In genomic region chr9:95323622-95324021, GRCm38 (mm10) we compare ENCODE assay signal across 20 mouse cellular contexts.
DNase-seq lines count a peak whose midpoint lies in the region; ATAC-seq lines count a peak whose summit lies in the region.
"Had no signal": no experiment of that assay in that cellular context is flagged by ENCODE, and none has a peak within 500 bp of the region (broad histone marks: within the 10 kb centered on the region; RNA-seq: fewer than 3 reads in every experiment).

No protein-coding gene starts in this region.

- peak; percentile 16 for DNase-seq in limb, embryonic 11.5 days (ENCODE audit: low spot score)
- no peak for DNase-seq in limb, embryonic 10.5 days (ENCODE audit: low spot score)
- peak; percentile 23 for DNase-seq in embryo, embryonic 9.5 days (ENCODE audit: extremely low spot score)
- DNase-seq in midbrain, embryonic 14.5 days = peak; percentile 55
- no peak for DNase-seq in testis, postnatal 10 days (ENCODE audit: low spot score)
- DNase-seq in lung, postnatal 4 days = no peak
- DNase-seq: cerebellum, adult 9-10 months; heart, postnatal 14 days; kidney, adult 11 months; liver, embryonic 13.5 days; lung, embryonic 14.5 days; thymus, postnatal 25 days had no signal

- H3K27me3 ChIP-seq in limb, embryonic 11.5 days (ENCODE audit: control insufficient read depth, insufficient read depth, low read length) = no peaks in the 10 kb centered on the region
- H3K27me3 ChIP-seq in limb, embryonic 10.5 days (ENCODE audit: low read depth, poor library complexity, severe bottlenecking) = no peaks in the 10 kb centered on the region
- no peaks in the 10 kb centered on the region for H3K27me3 ChIP-seq in forebrain, embryonic 13.5 days
- H3K27me3 ChIP-seq in midbrain, embryonic 14.5 days (ENCODE audit: control insufficient read depth, insufficient read depth, low read length) = no peaks in the 10 kb centered on the region
- H3K27me3 ChIP-seq: CH12.LX; heart, embryonic 12.5 days; hindbrain, embryonic 15.5 days; limb, embryonic 12.5 days; liver, embryonic 13.5 days had no signal

- no peak for ATAC-seq in limb, embryonic 11.5 days (ENCODE audit: insufficient number of reproducible peaks, low FRiP score, low TSS enrichment, low read depth)
- peak; percentile 54; the same call in 1 of the 2 replicates for ATAC-seq in forebrain, embryonic 13.5 days
- peak; percentile 62; the same call in 1 of the 2 replicates for ATAC-seq in midbrain, embryonic 14.5 days (ENCODE audit: low FRiP score, low TSS enrichment)
- no peak for ATAC-seq in megakaryocyte progenitor cell, adult 5-6 weeks (replicated peaks; ENCODE audit: poor library complexity)

- H3K9ac ChIP-seq in limb, embryonic 11.5 days (ENCODE audit: low read length) = no peak overlapping the region
- no peak overlapping the region for H3K9ac ChIP-seq in forebrain, embryonic 13.5 days
- no peak overlapping the region for H3K9ac ChIP-seq in midbrain, embryonic 14.5 days (replicated peaks; ENCODE audit: low read length)
- H3K9ac ChIP-seq: heart, embryonic 12.5 days; hindbrain, embryonic 15.5 days; limb, embryonic 12.5 days; liver, embryonic 13.5 days; lung, embryonic 14.5 days had no signal

- H3K27ac ChIP-seq in limb, embryonic 11.5 days (replicated peaks; ENCODE audit: low read depth, low read length) = no peak overlapping the region
- no peak overlapping the region for H3K27ac ChIP-seq in limb, embryonic 10.5 days
- H3K27ac ChIP-seq in forebrain, embryonic 13.5 days = no peak overlapping the region
- H3K27ac ChIP-seq in midbrain, embryonic 14.5 days (replicated peaks; ENCODE audit: low read depth, low read length) = no peak overlapping the region
- H3K27ac ChIP-seq: hindbrain, embryonic 15.5 days; kidney, postnatal 0 days; limb, embryonic 12.5 days; liver, embryonic 13.5 days; macrophage had no signal

- WGBS in limb, embryonic 11.5 days = 65% methylated on average over 7 of the region's 7 CpGs
- 63% methylated on average over 7 of the region's 7 CpGs for WGBS in limb, embryonic 10.5 days
- WGBS in forebrain, embryonic 13.5 days = 5% methylated on average over 7 of the region's 7 CpGs
- WGBS in midbrain, embryonic 14.5 days = 2% methylated on average over 7 of the region's 7 CpGs

- no peaks in the 10 kb centered on the region for H3K4me1 ChIP-seq in limb, embryonic 11.5 days (ENCODE audit: control insufficient read depth, insufficient read depth, low read length)
- peaks cover 9% of the 10 kb centered on the region for H3K4me1 ChIP-seq in limb, embryonic 10.5 days
- peaks cover 20% of the 10 kb centered on the region for H3K4me1 ChIP-seq in forebrain, embryonic 13.5 days
- H3K4me1 ChIP-seq in midbrain, embryonic 14.5 days (ENCODE audit: control insufficient read depth, insufficient read depth, low read length) = peaks cover 15% of the 10 kb centered on the region
- H3K4me1 ChIP-seq: liver, embryonic 13.5 days had no signal

- no peaks in the 10 kb centered on the region for H3K36me3 ChIP-seq in limb, embryonic 11.5 days (ENCODE audit: control insufficient read depth, insufficient read depth, low read length)
- H3K36me3 ChIP-seq in limb, embryonic 10.5 days = no peaks in the 10 kb centered on the region
- no peaks in the 10 kb centered on the region for H3K36me3 ChIP-seq in forebrain, embryonic 13.5 days (ENCODE audit: poor library complexity, severe bottlenecking)
- no peaks in the 10 kb centered on the region for H3K36me3 ChIP-seq in midbrain, embryonic 14.5 days (ENCODE audit: control insufficient read depth, insufficient read depth, low read length)
- H3K36me3 ChIP-seq: heart, embryonic 12.5 days; hindbrain, embryonic 15.5 days; limb, embryonic 12.5 days; liver, embryonic 13.5 days had no signal

- H3K4me2 ChIP-seq in limb, embryonic 11.5 days (ENCODE audit: low read depth, severe bottlenecking) = no peak overlapping the region
- 0 out of 2 replicates have a peak overlapping the region, but pooled peaks have one; percentile 4 for H3K4me2 ChIP-seq in forebrain, embryonic 13.5 days
- H3K4me2 ChIP-seq in midbrain, embryonic 14.5 days (ENCODE audit: low read length) = no peak overlapping the region
- H3K4me2 ChIP-seq: heart, embryonic 12.5 days; hindbrain, embryonic 15.5 days; limb, embryonic 12.5 days; liver, embryonic 13.5 days; lung, embryonic 14.5 days had no signal

- no peak overlapping the region for H3K4me3 ChIP-seq in limb, embryonic 11.5 days (ENCODE audit: low read depth, low read length)
- H3K4me3 ChIP-seq in limb, embryonic 10.5 days = no peak overlapping the region
- H3K4me3 ChIP-seq in forebrain, embryonic 13.5 days = no peak overlapping the region
- H3K4me3 ChIP-seq in midbrain, embryonic 14.5 days (replicated peaks; ENCODE audit: low read depth, low read length) = no peak overlapping the region
- H3K4me3 ChIP-seq: heart, embryonic 12.5 days; hindbrain, embryonic 15.5 days; limb, embryonic 12.5 days; liver, embryonic 13.5 days had no signal

- no peaks in the 10 kb centered on the region for H3K9me3 ChIP-seq in limb, embryonic 11.5 days (ENCODE audit: control insufficient read depth, low read length)
- H3K9me3 ChIP-seq in limb, embryonic 10.5 days (replicated peaks) = no peaks in the 10 kb centered on the region
- H3K9me3 ChIP-seq in forebrain, embryonic 13.5 days (replicated peaks) = no peaks in the 10 kb centered on the region
- no peaks in the 10 kb centered on the region for H3K9me3 ChIP-seq in midbrain, embryonic 14.5 days (ENCODE audit: control insufficient read depth, low read length)
- H3K9me3 ChIP-seq: heart, embryonic 12.5 days; hindbrain, embryonic 15.5 days; limb, embryonic 12.5 days; liver, embryonic 13.5 days had no signal

Comparison
In these comparisons a context has a peak if more than half of its experiments do, and no peak if none do; other contexts are left out.
1. DNase-seq: peak in limb, embryonic 11.5 days (single experiment), embryo, embryonic 9.5 days (single experiment) and midbrain, embryonic 14.5 days (single experiment); none in limb, embryonic 10.5 days (single experiment), testis, postnatal 10 days (single experiment) and lung, postnatal 4 days (0 of 2).
2. ATAC-seq: peak in forebrain, embryonic 13.5 days (single experiment) and midbrain, embryonic 14.5 days (single experiment); none in limb, embryonic 11.5 days (single experiment) and megakaryocyte progenitor cell, adult 5-6 weeks (single experiment).